ENCODE assay signal across 9 mouse cellular contexts in genomic region chr1:60715651-60716196, GRCm38 (mm10). TPM values are rescaled to one million over a fixed set of nuclear protein-coding genes. Genes with fewer than 3 reads are reported as not detected.
DNase-seq lines count a peak whose midpoint lies in the region; ATAC-seq and TF ChIP-seq lines count a peak whose summit lies in the region.
"Had no signal": no experiment of that assay in that cellular context is flagged by ENCODE, and none has a peak within 500 bp of the region (broad histone marks: within the 10 kb centered on the region; RNA-seq: fewer than 3 reads in every experiment).

No protein-coding gene starts in this region.

- peak; percentile 67 for DNase-seq in gastrocnemius, adult 18-20 months (ENCODE audit: low spot score)
- DNase-seq in gastrocnemius, postnatal 10 days, result no peak
- DNase-seq in gastrocnemius, adult 8-10 months (ENCODE audit: low spot score in 2 of 2), result peak; percentile 29 to 33
- DNase-seq in lung, postnatal 0 days (ENCODE audit: low spot score), result peak; percentile 59
- no peak for DNase-seq in spleen, postnatal 10 days (ENCODE audit: low spot score in 2 of 2)
- no peak for DNase-seq in left cerebral cortex, adult 9 months (ENCODE audit: low spot score in 2 of 2)
- no peak for DNase-seq in midbrain, embryonic 14.5 days

- no peak for ATAC-seq in intestine, embryonic 15.5 days
- ATAC-seq in lung, postnatal 0 days, result peak; percentile 84
- ATAC-seq in midbrain, embryonic 14.5 days (ENCODE audit: low FRiP score, low TSS enrichment), result no peak

- H3K4me3 ChIP-seq in intestine, embryonic 15.5 days (replicated peaks), result no peak overlapping the region
- H3K4me3 ChIP-seq in lung, postnatal 0 days (ENCODE audit: low read depth, low read length), result no peak overlapping the region
- H3K4me3 ChIP-seq in midbrain, embryonic 14.5 days (replicated peaks; ENCODE audit: low read depth, low read length), result no peak overlapping the region

- no peaks in the 10 kb centered on the region for H3K27me3 ChIP-seq in intestine, embryonic 15.5 days (replicated peaks)
- no peaks in the 10 kb centered on the region for H3K27me3 ChIP-seq in lung, postnatal 0 days (replicated peaks; ENCODE audit: insufficient read depth, low read length)
- no peaks in the 10 kb centered on the region for H3K27me3 ChIP-seq in midbrain, embryonic 14.5 days (ENCODE audit: control insufficient read depth, insufficient read depth, low read length)

- peak overlapping the region; percentile 41; the same call in 1 of the 2 replicates for H3K27ac ChIP-seq in intestine, embryonic 15.5 days
- peak overlapping the region; percentile 40; the same call in 1 of the 2 replicates for H3K27ac ChIP-seq in lung, postnatal 0 days (ENCODE audit: low read length)
- no peak overlapping the region for H3K27ac ChIP-seq in midbrain, embryonic 14.5 days (replicated peaks; ENCODE audit: low read depth, low read length)
- H3K27ac ChIP-seq: macrophage had no signal

- H3K4me1 ChIP-seq in intestine, embryonic 15.5 days (replicated peaks), result 0 out of 2 replicates have a peak, but pooled peaks cover 4% of the 10 kb centered on the region
- no peaks in the 10 kb centered on the region; the same call in 1 of the 2 replicates for H3K4me1 ChIP-seq in lung, postnatal 0 days (ENCODE audit: insufficient read depth, low read depth, low read length)
- H3K4me1 ChIP-seq in midbrain, embryonic 14.5 days (ENCODE audit: control insufficient read depth, insufficient read depth, low read length), result no peaks in the 10 kb centered on the region

- no peaks in the 10 kb centered on the region for H3K36me3 ChIP-seq in intestine, embryonic 15.5 days
- H3K36me3 ChIP-seq in lung, postnatal 0 days (ENCODE audit: insufficient read depth, low read length), result no peaks in the 10 kb centered on the region
- no peaks in the 10 kb centered on the region for H3K36me3 ChIP-seq in midbrain, embryonic 14.5 days (ENCODE audit: control insufficient read depth, insufficient read depth, low read length)

- no peaks in the 10 kb centered on the region for H3K9me3 ChIP-seq in intestine, embryonic 15.5 days
- H3K9me3 ChIP-seq in lung, postnatal 0 days (ENCODE audit: low read length), result no peaks in the 10 kb centered on the region
- H3K9me3 ChIP-seq in midbrain, embryonic 14.5 days (ENCODE audit: control insufficient read depth, low read length), result no peaks in the 10 kb centered on the region

- peak; percentile 83 for TF ChIP-seq EP300 in lung, postnatal 0 days (IDR thresholded peaks at IDR 0.05)

- WGBS in intestine, embryonic 15.5 days, result 37% methylated on average over 8 of the region's 8 CpGs
- 28% methylated on average over 8 of the region's 8 CpGs for WGBS in lung, postnatal 0 days
- whole genome bisulfite sequencing in midbrain, embryonic 14.5 days, result 84% methylated on average over 8 of the region's 8 CpGs

- no peak for TF ChIP-seq CTCF in lung, postnatal 0 days (IDR thresholded peaks at IDR 0.05)

- H3K9ac ChIP-seq in intestine, embryonic 15.5 days, result no peak overlapping the region
- no peak overlapping the region for H3K9ac ChIP-seq in lung, postnatal 0 days (replicated peaks; ENCODE audit: low read depth)
- H3K9ac ChIP-seq in midbrain, embryonic 14.5 days (replicated peaks; ENCODE audit: low read length), result no peak overlapping the region

- H3K4me2 ChIP-seq in intestine, embryonic 15.5 days (replicated peaks), result no peak overlapping the region
- H3K4me2 ChIP-seq in lung, postnatal 0 days (replicated peaks; ENCODE audit: low read depth, low read length), result no peak overlapping the region
- no peak overlapping the region for H3K4me2 ChIP-seq in midbrain, embryonic 14.5 days (ENCODE audit: low read length)

RNA-seq across cellular contexts. Expression of gene Cd28, which starts 0.9 kb away (rescaled TPM):
- total RNA-seq in gastrocnemius, adult 18-20 months (2021), result 1 to 10 TPM; 2.2 to 2.9 TPM
- 1 to 10 TPM; 3.4 to 5.1 TPM for total RNA-seq in gastrocnemius, postnatal 10 days (2021)
- 1 to 10 TPM; 2.4 to 4.7 (median 4.1) TPM for total RNA-seq in gastrocnemius, adult 8-10 months (2022)
- polyA plus RNA-seq in intestine, embryonic 15.5 days (2015; fragmentation: Nextera tagmentation; extraction: Ambion mirVana), result 0.15 and 0.25 TPM in 2 replicates
- polyA plus RNA-seq in lung, postnatal 0 days (2015; fragmentation: Nextera tagmentation; extraction: Ambion mirVana), result 0.12 and 0.19 TPM in 2 replicates
- polyA plus RNA-seq in midbrain, embryonic 14.5 days (2014; fragmentation: Nextera tagmentation; extraction: Ambion mirVana), result 0.12 and 0.18 TPM in 2 replicates

Comparison
In these comparisons a context has a peak if more than half of its experiments do, and no peak if none do; other contexts are left out.
1. DNase-seq: peak in gastrocnemius, adult 18-20 months (single experiment), gastrocnemius, adult 8-10 months (2 of 2) and lung, postnatal 0 days (single experiment); none in gastrocnemius, postnatal 10 days (single experiment), spleen, postnatal 10 days (0 of 2), left cerebral cortex, adult 9 months (0 of 2) and midbrain, embryonic 14.5 days (single experiment).